Mouse (Mus musculus): ENCODE results near the gene Krtap31-1.
"Not testable (repeated sequence)": the region's sequence is repeated elsewhere in the genome, so short reads cannot be mapped to it uniquely, and the experiment has no call there.

The Krtap31-1 gene

GRCm38 (mm10) chr11:99907620-99908019 lies at the start of gene Krtap31-1:
Gene Krtap31-1 (plus strand): TSS chr11:99907920.
- POLR2A ChIA-PET: interaction anchor here in 1 of 4 experiments (0.6 kb wide), 1 partner anchor 116 kb away, joined by 4 read pairs; no protein-coding TSS in a partner anchor
- CTCF ChIA-PET: interaction anchor here in 1 of 4 experiments (0.6 kb wide), 1 partner anchor 716 kb away, joined by 3 read pairs; no protein-coding TSS in a partner anchor

GRCm38 (mm10) chr11:99858761-99859160 lies 49.0 kb upstream of the Krtap31-1 start:
- ChIA-PET CTCF (interaction anchor here in 1 of 4 experiments (0.7 kb wide), 1 partner anchor 403 kb away, joined by 4 read pairs; no protein-coding TSS in a partner anchor), POLR2A (no interaction called here)

- POLR2A ChIA-PET: not testable (repeated sequence)
These were observed 43.5 kb upstream of the Krtap31-1 start, which contains the start of gene Gm11559 for GRCm38 (mm10) chr11:99864176-99864575. Gene Gm11559 (plus strand): TSS chr11:99864476.

GRCm38 (mm10) chr11:99873089-99873488 lies 34.6 kb upstream of the Krtap31-1 start, which contains the start of gene Krtap9-1:
Gene Krtap9-1 (plus strand): TSS chr11:99873389.
- CTCF ChIA-PET, POLR2A ChIA-PET: not testable (repeated sequence)

More at GRCm38 (mm10) chr11:99864176-99864575, 43.5 kb upstream of the Krtap31-1 start, which contains the start of gene Gm11559:
- CTCF ChIA-PET: not testable (repeated sequence)

- CTCF ChIA-PET, POLR2A ChIA-PET: not testable (repeated sequence)
These were observed 28.8 kb upstream of the Krtap31-1 start, which contains the start of gene Gm11567 for GRCm38 (mm10) chr11:99878887-99879286. Gene Gm11567 (plus strand): TSS chr11:99879187.

GRCm38 (mm10) chr11:99914451-99914850 lies 6.7 kb downstream of the Krtap31-1 start, which contains the start of gene Gm11565:
Gene Gm11565 (plus strand): TSS chr11:99914751.
- ChIA-PET POLR2A (no interaction called here), CTCF (interaction anchor here in 1 of 4 experiments (0.6 kb wide), 1 partner anchor 959 kb away, joined by 3 read pairs; no protein-coding TSS in a partner anchor)

GRCm38 (mm10) chr11:99935991-99936390 lies 28.3 kb downstream of the Krtap31-1 start, which contains the start of gene Krtap31-2:
Gene Krtap31-2 (plus strand): TSS chr11:99936291.
- POLR2A ChIA-PET: no interaction called here
- CTCF ChIA-PET: no interaction called here

GRCm38 (mm10) chr11:99937751-99938264 lies 30.1 kb downstream of the Krtap31-1 start:
- ChIA-PET POLR2A (interaction anchor here in 1 of 4 experiments (0.6 kb wide), 1 partner anchor 389 kb away, joined by 3 read pairs; no protein-coding TSS in a partner anchor), CTCF (interaction anchor here in 1 of 4 experiments (0.6 to 0.7 kb wide), 2 partner anchors 223 to 526 kb away, joined by 4 to 5 read pairs; no protein-coding TSS in a partner anchor)

GRCm38 (mm10) chr11:99948175-99948574 lies 40.5 kb downstream of the Krtap31-1 start, which contains the start of gene Krtap9-5:
Gene Krtap9-5 (plus strand): TSS chr11:99948475.
- ChIA-PET CTCF (no interaction called here), POLR2A (no interaction called here)
